8 mouse cellular contexts compared by ENCODE assay signal in genomic region chr6:128437731-128438316, GRCm38 (mm10). TPM values are rescaled to one million over a fixed set of nuclear protein-coding genes. Genes with fewer than 3 reads are reported as not detected.
DNase-seq lines count a peak whose midpoint lies in the region; ATAC-seq and TF ChIP-seq lines count a peak whose summit lies in the region.

No protein-coding gene starts in this region.

- no peaks in the 10 kb centered on the region for H3K9me3 ChIP-seq in neural tube, embryonic 14.5 days (ENCODE audit: control insufficient read depth, low read length)

- WGBS in heart, adult 2 months: 2% methylated on average over 52 of the region's 52 CpGs
- under 1% methylated on average over 52 of the region's 52 CpGs for WGBS in neural tube, embryonic 14.5 days

- no peaks in the 10 kb centered on the region for H3K27me3 ChIP-seq in heart, adult 2 months (ENCODE audit: control insufficient read depth, insufficient read depth, low read length)
- H3K27me3 ChIP-seq in neural tube, embryonic 14.5 days (ENCODE audit: control insufficient read depth, insufficient read depth, low read length): no peaks in the 10 kb centered on the region
- H3K27me3 ChIP-seq in testis, adult 2 months (ENCODE audit: control insufficient read depth, insufficient read depth, low read length): no peaks in the 10 kb centered on the region

- TF ChIP-seq EP300 in heart, adult 2 months (IDR thresholded peaks at IDR 0.05; ENCODE audit: insufficient read depth, low read depth, low read length): no peak

- TF ChIP-seq CTCF in heart, adult 2 months (IDR thresholded peaks at IDR 0.05): no peak
- TF ChIP-seq CTCF in testis, adult 2 months (IDR thresholded peaks at IDR 0.05; ENCODE audit: control insufficient read depth, insufficient read depth, insufficient replicate concordance, low read depth, low read length): no peak

- ATAC-seq in neural tube, embryonic 14.5 days (ENCODE audit: low read depth): peak; percentile 77

- peak overlapping the region; percentile 95 for H3K27ac ChIP-seq in heart, adult 2 months
- H3K27ac ChIP-seq in neural tube, embryonic 14.5 days (ENCODE audit: low read depth, low read length): peak overlapping the region; percentile 91
- peak overlapping the region; percentile 83 for H3K27ac ChIP-seq in testis, adult 2 months (ENCODE audit: control insufficient read depth, insufficient read depth, low read depth, low read length)

- peak; percentile 58 for DNase-seq in 3T3-L1 (ENCODE audit: low read depth, low spot score)
- DNase-seq in adrenal gland, adult 18-20 months (ENCODE audit: low spot score in 2 of 2): peak; percentile 61 to 68
- peak; percentile 79 for DNase-seq in embryo, embryonic 11 days
- DNase-seq in heart, adult 2 months: peak; percentile 79 to 80
- DNase-seq in kidney, adult 8-10 months: peak; percentile 82 to 85
- DNase-seq in lung, adult 18-20 months: peak; percentile 80 to 84

- intact Hi-C loops in heart, adult 2 months (cut with DNase I): loop anchor here (1.0 to 5.0 kb wide), 3 partner anchors 10 to 1014 kb away; partner anchors contain the start of gene Clec1a

- peaks cover 11% of the 10 kb centered on the region for H3K36me3 ChIP-seq in heart, adult 2 months (ENCODE audit: control insufficient read depth, insufficient read depth, low read length)
- H3K36me3 ChIP-seq in neural tube, embryonic 14.5 days (ENCODE audit: control insufficient read depth, insufficient read depth, low read length): peaks cover 23% of the 10 kb centered on the region
- H3K36me3 ChIP-seq in testis, adult 2 months (ENCODE audit: control insufficient read depth, insufficient read depth, low read length): peaks cover 3% of the 10 kb centered on the region

- peak overlapping the region; percentile 97 for H3K9ac ChIP-seq in heart, adult 2 months (ENCODE audit: low read depth, low read length)
- H3K9ac ChIP-seq in neural tube, embryonic 14.5 days (replicated peaks; ENCODE audit: low read depth, low read length): peak overlapping the region; percentile 96

- H3K4me1 ChIP-seq in heart, adult 2 months (ENCODE audit: control insufficient read depth, insufficient read depth, low read length): peaks cover 16% of the 10 kb centered on the region
- peaks cover 6% of the 10 kb centered on the region; the same call in 1 of the 2 replicates for H3K4me1 ChIP-seq in neural tube, embryonic 14.5 days (ENCODE audit: control insufficient read depth, insufficient read depth, low read length)
- H3K4me1 ChIP-seq in testis, adult 2 months (ENCODE audit: control insufficient read depth, insufficient read depth, low read length): peaks cover 3% of the 10 kb centered on the region; the same call in 1 of the 2 replicates

- H3K4me2 ChIP-seq in neural tube, embryonic 14.5 days (ENCODE audit: low read depth, low read length): peak overlapping the region; percentile 67

- H3K4me3 ChIP-seq in heart, adult 2 months: peak overlapping the region; percentile 90
- H3K4me3 ChIP-seq in neural tube, embryonic 14.5 days (ENCODE audit: low read depth, low read length): peak overlapping the region; percentile 99
- H3K4me3 ChIP-seq in testis, adult 2 months (ENCODE audit: control insufficient read depth, low read depth, low read length): peak overlapping the region; percentile 91

- no peak for TF ChIP-seq POLR2A in heart, adult 2 months (IDR thresholded peaks at IDR 0.05; ENCODE audit: insufficient read depth, low read depth, low read length)
- no peak for TF ChIP-seq POLR2A in testis, adult 2 months (IDR thresholded peaks at IDR 0.05; ENCODE audit: control insufficient read depth, low read depth, low read length)

- H3K79me2 ChIP-seq in heart, adult 2 months (replicated peaks; ENCODE audit: control insufficient read depth, insufficient read depth, low read length): 0 out of 2 replicates have a peak, but pooled peaks cover 3% of the 10 kb centered on the region

RNA-seq across cellular contexts. Expression of gene Fkbp4, which starts 0.7 kb away (rescaled TPM):
- 100 to 1,000 TPM; 297 to 351 TPM for total RNA-seq in adrenal gland, adult 18-20 months (2021)
- total RNA-seq in heart, adult 2 months (2021): 100 to 1,000 TPM; 351 to 359 TPM
- 206 and 250 TPM in 2 replicates for polyA plus RNA-seq in heart, adult 2 months (2012; rRNA removed)
- polyA plus RNA-seq in neural tube, embryonic 14.5 days (2014; fragmentation: Nextera tagmentation; extraction: Ambion mirVana): 277 and 319 TPM in 2 replicates
- 342 and 357 TPM in 2 replicates for polyA plus RNA-seq in testis, adult 2 months (2012; rRNA removed)

RNA-seq across cellular contexts. Expression of gene Itfg2, which starts 13.1 kb away (rescaled TPM):
- total RNA-seq in adrenal gland, adult 18-20 months (2021): 10 to 100 TPM; 16.4 to 27.2 TPM
- 10 to 100 TPM; 17.0 to 21.2 TPM for total RNA-seq in heart, adult 2 months (2021)
- polyA plus RNA-seq in heart, adult 2 months (2012; rRNA removed): 11.9 and 21.5 TPM in 2 replicates
- polyA plus RNA-seq in neural tube, embryonic 14.5 days (2014; fragmentation: Nextera tagmentation; extraction: Ambion mirVana): 42.9 and 45.9 TPM in 2 replicates
- 13.8 and 15.7 TPM in 2 replicates for polyA plus RNA-seq in testis, adult 2 months (2012; rRNA removed)

RNA-seq across cellular contexts. Expression of gene Nrip2, which starts 38.7 kb away (rescaled TPM):
- total RNA-seq in adrenal gland, adult 18-20 months (2021): 1 to 10 TPM; 2.0 to 2.7 TPM
- total RNA-seq in heart, adult 2 months (2021): 1 to 10 TPM; 1.6 to 2.4 TPM
- polyA plus RNA-seq in heart, adult 2 months (2012; rRNA removed): 2.6 and 3.6 TPM in 2 replicates
- 10.8 and 13.5 TPM in 2 replicates for polyA plus RNA-seq in neural tube, embryonic 14.5 days (2014; fragmentation: Nextera tagmentation; extraction: Ambion mirVana)
- 1.6 and 1.9 TPM in 2 replicates for polyA plus RNA-seq in testis, adult 2 months (2012; rRNA removed)

Comparison
In these comparisons a context has a peak if more than half of its experiments do, and no peak if none do; other contexts are left out.
1. Peak in every context shown above with its lines: DNase-seq, ATAC-seq, H3K4me3 ChIP-seq and H3K27ac ChIP-seq.